Mouse (Mus musculus) C2C12 (cell line): Measurements from ENCODE around the gene Pip5kl1. TPM values are rescaled to one million over a fixed set of nuclear protein-coding genes. Genes with fewer than 3 reads are reported as not detected.

Experiments
- H3K27me3 ChIP-seq: one replicate; pipeline ENCODE4 v1.6.1; 2011; ENCODE audit not compliant: control insufficient read depth, insufficient read depth, insufficient read length
- H3K36me3 ChIP-seq: one replicate; pipeline ENCODE4 v1.6.1; 2011; ENCODE audit not compliant: control insufficient read depth, insufficient read depth
- H3K4me3 ChIP-seq: one replicate; pipeline ENCODE4 v1.5.1; 2011; ENCODE audit warnings: mild to moderate bottlenecking, control low read depth; ENCODE audit not compliant: poor library complexity, insufficient read depth, severe bottlenecking
- H3K79me2 ChIP-seq: one replicate; pipeline ENCODE4 v1.6.1; 2011; ENCODE audit not compliant: control insufficient read depth, insufficient read depth
- H3K79me3 ChIP-seq: one replicate; pipeline ENCODE4 v1.6.1; 2011; ENCODE audit warnings: low read depth, control low read depth
- H3ac ChIP-seq: one replicate; pipeline ENCODE3; 2011; ENCODE audit warnings: low read depth; ENCODE audit not compliant: control insufficient read depth, insufficient read length
- CEBPB ChIP-seq: IDR thresholded peaks from one replicate; pipeline ENCODE4 v1.6.1; 2011; ENCODE audit warnings: low read depth, mild to moderate bottlenecking, control low read depth, moderate library complexity
- CTCF ChIP-seq: IDR thresholded peaks from one replicate; pipeline ENCODE4 v1.5.1; 2011; ENCODE audit not compliant: control insufficient read depth, insufficient read depth, insufficient read length
- FOSL1 ChIP-seq: IDR thresholded peaks from one replicate; pipeline ENCODE4 v1.8.0; 2011; ENCODE audit warnings: mild to moderate bottlenecking, low read length; ENCODE audit not compliant: poor library complexity, insufficient read depth, severe bottlenecking
- MAX ChIP-seq: IDR thresholded peaks from one replicate; pipeline ENCODE4 v1.6.1; 2011; ENCODE audit warnings: mild to moderate bottlenecking, control low read depth
- MYOD1 ChIP-seq: IDR thresholded peaks from one replicate; pipeline ENCODE4 v1.6.1; 2011; ENCODE audit warnings: low read depth; ENCODE audit not compliant: control insufficient read depth, insufficient read length
- MYOG ChIP-seq: IDR thresholded peaks from one replicate; pipeline ENCODE4 v1.6.1; 2011; ENCODE audit not compliant: control insufficient read depth, insufficient read length; ENCODE audit errors: extremely low read depth
- USF1 ChIP-seq: IDR thresholded peaks from one replicate; pipeline ENCODE4 v1.6.1; 2011; ENCODE audit warnings: low read depth, mild to moderate bottlenecking, control low read depth, moderate library complexity
- long read RNA-seq, 2 experiments: library from polyadenylated mRNA; unstranded; transcript quantifications; one replicate each; pipeline ENCODE4 v2.0.0; 2019 to 2020
- polyA plus RNA-seq: library from polyadenylated mRNA; unstranded; fragments of >200 nt; fragmentation: generic; extraction: Trizol; gene quantifications from one replicate; pipeline ENCODE4 v1.2.1, GENCODE M21; 2012; ENCODE audit warnings: missing spikeins

Gene Pip5kl1
- 0.05 TPM for polyA plus RNA-seq
- long read RNA-seq, experiment 1, result 0 reads
- long read RNA-seq, experiment 2, result 0 reads

DNA sequence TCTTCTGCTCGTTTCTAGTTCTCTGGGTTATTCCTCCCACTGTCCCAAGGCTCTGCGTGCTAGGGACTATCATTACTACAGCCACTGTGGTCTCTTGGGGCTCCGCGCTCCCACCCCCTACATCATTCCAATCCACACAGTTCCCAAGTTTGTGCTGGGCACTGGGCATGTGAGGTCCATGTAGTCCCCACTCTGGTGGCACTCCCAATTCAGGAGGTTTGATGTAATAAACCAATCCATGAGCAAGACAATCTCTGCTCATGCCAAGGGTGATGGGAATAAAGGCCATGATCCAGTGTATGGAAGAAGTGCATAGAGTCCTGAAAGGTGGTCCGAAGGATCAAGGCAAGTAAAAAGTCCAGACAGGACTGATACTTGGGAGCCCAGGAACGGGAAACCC lies at the start of gene Pip5kl1:
Pip5kl1 (plus strand) TSS at position 301 of the 400 bp plus-strand sequence.
- Histone ChIP-seq H3K36me3 (peaks cover 14% of the 10 kb centered on the region), H3K79me3 (peaks cover 18% of the 10 kb centered on the region), H3K4me3 (no peak within 1 kb of the TSS), H3K79me2 (peaks cover 23% of the 10 kb centered on the region), H3ac (no peak within 1 kb of the TSS), H3K27me3 (no peaks in the 10 kb centered on the region)
- TF ChIP-seq USF1 (no peak), MYOG (no peak), MAX (no peak)

GRCm38 (mm10) chr2:32525816-32526215 lies 48.8 kb upstream of the Pip5kl1 start:
- Histone ChIP-seq H3ac (no peak overlapping the region), H3K36me3 (no peaks in the 10 kb centered on the region), H3K4me3 (no peak overlapping the region), H3K27me3 (no peaks in the 10 kb centered on the region), H3K79me2 (no peaks in the 10 kb centered on the region), H3K79me3 (no peaks in the 10 kb centered on the region)
- no peak for TF ChIP-seq CEBPB
- no peak for TF ChIP-seq MYOG
- no peak for TF ChIP-seq MAX
- TF ChIP-seq CTCF, result no peak
- no peak for TF ChIP-seq FOSL1
- no peak for TF ChIP-seq MYOD1

DNA sequence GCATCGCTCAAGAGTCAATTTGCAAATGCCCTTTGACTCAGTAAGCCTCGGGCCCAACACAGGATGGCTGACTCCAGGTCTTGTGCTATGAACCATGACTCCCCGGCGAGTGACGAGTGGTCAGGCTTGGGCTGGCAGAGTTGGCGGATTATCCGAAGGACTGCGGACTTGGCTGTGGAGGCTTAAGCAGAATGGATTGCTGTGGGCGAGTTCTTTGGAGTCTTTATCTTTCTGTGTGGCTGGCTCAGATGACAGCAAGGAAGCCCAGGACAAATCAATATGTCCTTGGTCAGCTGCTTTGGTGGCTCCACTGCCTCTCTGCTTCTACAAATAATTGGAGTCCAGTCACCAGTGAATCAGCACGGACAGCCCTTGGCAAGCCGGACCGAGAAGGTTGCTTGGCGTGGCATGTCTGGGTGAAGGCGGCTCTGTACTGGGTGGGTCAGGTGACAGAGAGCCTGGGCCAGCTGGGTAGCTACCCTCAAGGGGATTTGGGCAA lies 47.1 kb upstream of the Pip5kl1 start:
- peak overlapping the region; percentile 25 for H3ac ChIP-seq
- no peaks in the 10 kb centered on the region for H3K79me2 ChIP-seq
- no peaks in the 10 kb centered on the region for H3K36me3 ChIP-seq
- H3K4me3 ChIP-seq, result no peak overlapping the region
- H3K79me3 ChIP-seq, result no peaks in the 10 kb centered on the region
- no peaks in the 10 kb centered on the region for H3K27me3 ChIP-seq
- TF ChIP-seq MYOG (no peak), MYOD1 (peak; percentile 4), USF1 (peak; percentile 50), CTCF (no peak), CEBPB (no peak)

GRCm38 (mm10) chr2:32528326-32528725 lies 46.3 kb upstream of the Pip5kl1 start:
- Histone ChIP-seq H3K79me2 (no peaks in the 10 kb centered on the region), H3K36me3 (no peaks in the 10 kb centered on the region), H3K79me3 (no peaks in the 10 kb centered on the region), H3K4me3 (no peak overlapping the region), H3ac (no peak overlapping the region), H3K27me3 (no peaks in the 10 kb centered on the region)
- TF ChIP-seq MYOG (no peak), MYOD1 (no peak), CEBPB (no peak), USF1 (no peak), MAX (no peak), CTCF (no peak), FOSL1 (no peak)

DNA sequence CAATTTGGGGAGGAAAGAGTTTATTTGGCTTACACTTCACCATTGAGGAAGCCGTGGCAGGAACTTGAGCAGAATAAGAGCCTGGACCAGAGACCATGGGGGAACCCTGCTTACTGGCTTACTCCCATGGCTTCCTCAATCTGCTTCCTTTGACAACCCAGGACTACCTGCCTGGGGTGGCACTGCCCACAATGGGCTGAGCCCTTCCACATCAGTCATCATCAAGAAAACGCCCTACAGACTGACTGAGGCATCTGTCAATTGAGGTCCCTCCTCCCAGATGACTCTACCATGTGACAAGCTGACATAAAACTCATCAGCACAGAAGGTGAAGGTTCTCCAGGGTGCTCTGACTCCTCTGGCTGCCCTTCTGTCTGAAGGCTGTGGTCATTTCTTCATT lies 44.1 kb upstream of the Pip5kl1 start:
- Histone ChIP-seq H3K36me3 (no peaks in the 10 kb centered on the region), H3K79me2 (no peaks in the 10 kb centered on the region), H3K27me3 (no peaks in the 10 kb centered on the region), H3K4me3 (no peak overlapping the region), H3K79me3 (no peaks in the 10 kb centered on the region), H3ac (no peak overlapping the region)
- TF ChIP-seq MYOD1 (no peak), FOSL1 (no peak), CTCF (no peak), CEBPB (no peak)

DNA sequence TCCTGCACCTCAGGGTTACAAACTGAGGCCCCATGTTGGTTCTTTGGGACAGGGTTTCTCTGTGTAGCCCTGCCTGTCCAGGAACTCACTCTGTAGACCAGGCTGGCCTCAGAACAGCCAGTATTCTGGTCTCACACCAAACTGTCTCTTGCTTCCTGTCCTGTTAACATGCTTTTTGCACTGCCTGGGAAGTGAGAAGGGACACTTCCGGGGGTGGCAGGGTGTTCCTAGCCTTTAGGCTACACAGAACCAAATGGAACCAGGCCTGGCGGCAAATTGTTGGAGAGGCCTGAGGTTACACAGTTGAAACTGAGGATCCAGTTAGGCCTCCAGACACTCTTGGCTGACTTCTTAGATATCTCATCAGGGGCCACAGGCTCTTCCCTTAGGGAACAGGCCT lies 41.4 kb upstream of the Pip5kl1 start:
- no peaks in the 10 kb centered on the region for H3K79me3 ChIP-seq
- no peaks in the 10 kb centered on the region for H3K36me3 ChIP-seq
- no peaks in the 10 kb centered on the region for H3K79me2 ChIP-seq
- TF ChIP-seq CTCF (no peak), USF1 (no peak), MYOD1 (no peak), CEBPB (no peak), MAX (no peak), MYOG (no peak), FOSL1 (no peak)
- no peak overlapping the region for H3K4me3 ChIP-seq
- no peak overlapping the region for H3ac ChIP-seq
- no peaks in the 10 kb centered on the region for H3K27me3 ChIP-seq
